Mouse (Mus musculus): ENCODE measurements around the gene Alkbh3.

Alkbh3 gene

DNA sequence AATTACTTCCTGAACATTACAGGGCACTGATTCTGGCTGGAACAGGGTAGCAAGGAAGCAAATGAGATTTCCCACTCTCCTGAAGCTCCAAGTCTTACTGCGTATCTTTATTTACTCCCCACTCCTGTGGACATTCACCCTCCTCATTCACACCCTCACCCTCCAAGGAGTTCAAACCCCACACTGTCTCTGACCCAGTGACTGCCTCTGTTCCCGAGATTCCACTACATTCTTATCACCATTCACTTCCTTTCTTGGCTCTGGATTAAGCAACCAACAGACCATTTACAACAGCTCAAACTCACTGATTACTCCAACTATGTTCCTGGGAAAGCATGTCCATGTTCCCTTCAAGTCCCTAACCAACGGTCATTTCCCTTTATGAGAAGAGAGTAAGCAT lies 19.3 kb downstream of the Alkbh3 start:
- 80% methylated on average over 3 of the region's 3 CpGs for WGBS

DNA sequence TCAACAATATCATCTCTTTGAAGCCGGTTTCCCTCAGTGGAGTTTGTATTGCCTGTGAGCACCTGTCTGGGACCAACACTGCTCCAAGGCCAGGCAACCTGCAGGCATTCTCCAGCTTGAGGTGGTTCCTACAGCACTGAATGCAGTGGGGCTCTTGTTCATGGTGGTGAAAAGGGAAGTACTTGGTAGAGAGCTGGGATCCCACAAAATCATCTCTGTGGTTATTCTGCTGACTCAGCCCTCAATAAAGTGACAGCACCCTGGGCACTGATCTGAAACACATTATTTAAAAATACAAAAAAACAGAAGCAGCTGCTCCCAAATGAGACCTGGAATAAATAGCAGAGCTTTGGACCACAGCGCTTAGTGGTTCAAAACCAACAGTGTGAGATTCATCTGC lies 22.2 kb downstream of the Alkbh3 start:
- WGBS = 93% methylated on average over 2 of the region's 2 CpGs

DNA sequence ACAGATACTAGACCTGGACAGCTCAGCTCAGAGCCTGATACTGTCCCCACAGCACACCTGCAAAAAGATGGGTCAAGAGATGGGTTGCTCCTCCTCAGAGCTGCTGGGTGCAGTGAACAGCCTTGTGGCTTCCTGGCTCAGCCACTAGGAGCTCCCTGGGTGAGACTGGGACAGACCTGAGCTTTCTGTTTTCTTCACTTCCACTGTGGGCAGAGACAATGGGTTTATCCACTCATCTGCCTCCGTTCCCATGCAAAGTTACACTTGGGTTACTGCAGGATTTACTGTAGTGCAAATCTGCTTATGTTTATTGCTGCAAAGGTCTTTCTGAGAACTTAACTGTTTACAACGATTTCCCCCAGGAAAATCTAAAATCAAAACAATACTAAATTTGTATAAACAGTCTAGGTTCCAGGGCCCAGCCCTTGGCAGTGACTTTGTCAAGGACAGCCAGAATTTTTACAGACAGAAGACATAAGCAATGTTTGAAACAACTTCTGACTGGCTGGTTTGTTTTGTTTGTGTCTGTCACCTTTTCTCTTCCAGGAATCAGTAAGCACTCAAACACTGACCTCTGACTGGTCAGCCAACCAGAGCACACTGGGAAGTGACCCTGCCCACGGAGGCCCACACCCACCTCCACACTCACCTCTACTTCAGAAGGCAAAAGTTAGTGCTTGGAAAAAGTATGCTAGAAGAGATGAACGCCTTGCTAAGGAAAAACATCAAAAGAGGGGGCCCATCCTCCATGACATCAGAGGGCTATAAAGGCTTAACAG lies 28.0 kb downstream of the Alkbh3 start:
- 76% methylated on average over 4 of the region's 4 CpGs for WGBS

DNA sequence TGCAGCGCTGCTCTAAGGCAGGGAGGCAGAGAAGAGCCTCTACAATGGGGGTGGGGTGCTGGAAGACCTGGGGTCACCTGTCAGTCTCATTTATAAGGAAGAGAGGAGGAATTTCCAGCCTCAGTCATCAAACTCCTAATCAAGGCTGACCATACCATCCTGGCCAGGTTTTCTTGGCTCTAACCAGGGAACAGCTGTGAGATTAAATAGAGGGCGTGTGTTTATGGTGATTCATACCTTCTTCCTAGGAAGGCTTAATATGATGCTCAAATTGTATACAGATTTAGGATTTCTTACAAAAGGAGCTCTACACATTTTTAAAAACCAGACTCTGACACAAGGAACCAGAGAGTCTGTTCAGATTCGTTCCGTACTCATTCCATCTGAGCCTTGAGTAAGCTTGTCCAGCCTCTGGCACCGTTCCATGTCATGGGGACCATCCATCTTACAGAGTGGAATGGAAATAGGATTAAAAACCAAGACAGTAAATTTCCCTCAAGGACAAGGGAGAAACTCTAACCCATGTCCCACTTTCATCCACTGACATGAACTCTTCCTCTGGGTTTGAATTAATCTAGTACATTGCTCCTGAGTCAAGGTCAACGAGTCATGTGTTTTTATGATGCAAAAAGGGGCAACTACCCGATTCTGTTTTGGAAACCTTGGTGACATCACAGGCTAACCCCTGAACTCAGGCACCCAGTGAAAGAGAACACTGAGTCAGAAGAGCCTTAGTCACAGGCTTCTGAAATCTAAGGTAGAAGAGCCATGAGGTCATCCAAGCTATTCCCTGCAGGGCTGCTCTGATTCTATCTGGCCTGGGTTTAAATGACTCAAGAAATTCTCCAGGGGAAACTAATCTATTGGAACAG lies 31.1 kb downstream of the Alkbh3 start:
- WGBS = 72% methylated on average over 7 of the region's 7 CpGs

DNA sequence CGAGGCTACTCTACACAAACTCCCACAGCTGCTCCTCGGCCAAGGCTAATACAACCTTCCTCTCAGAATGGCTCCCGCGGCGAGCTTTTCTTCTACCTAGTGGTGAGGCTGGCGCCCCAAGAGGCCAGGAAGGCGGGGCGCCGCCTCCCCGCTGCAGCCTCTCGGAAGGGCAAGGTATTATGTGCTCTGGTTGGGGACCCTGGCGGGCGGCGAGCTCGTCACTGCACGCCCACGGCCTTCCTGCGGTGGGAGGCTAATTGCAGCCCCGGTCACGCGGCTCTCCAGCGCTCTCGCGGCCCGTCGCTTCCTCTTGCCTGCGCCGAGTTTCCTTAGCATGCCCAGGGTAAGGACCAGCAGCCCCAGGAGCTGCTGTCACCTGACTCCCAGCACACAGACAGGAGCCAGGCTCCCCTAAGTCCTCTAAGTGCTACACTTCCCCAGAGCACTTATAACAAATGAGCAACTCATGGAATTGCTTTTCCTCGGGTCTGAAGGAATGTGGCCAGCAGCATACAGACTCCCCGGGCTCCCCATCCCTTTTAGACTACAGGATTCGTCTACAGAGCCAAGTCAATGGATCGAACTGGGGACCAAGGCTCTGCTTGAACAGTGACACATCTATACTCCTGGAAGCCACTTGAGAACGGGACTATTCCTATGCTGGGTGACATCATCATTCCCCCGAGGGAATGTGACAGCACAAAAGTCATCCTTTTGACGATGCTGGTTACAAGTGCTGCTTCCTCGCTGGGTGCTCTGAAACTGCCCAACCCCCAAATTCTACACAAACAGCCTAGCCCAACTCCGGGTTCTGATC lies 34.0 kb downstream of the Alkbh3 start:
- WGBS = 2% methylated on average over 37 of the region's 37 CpGs

DNA sequence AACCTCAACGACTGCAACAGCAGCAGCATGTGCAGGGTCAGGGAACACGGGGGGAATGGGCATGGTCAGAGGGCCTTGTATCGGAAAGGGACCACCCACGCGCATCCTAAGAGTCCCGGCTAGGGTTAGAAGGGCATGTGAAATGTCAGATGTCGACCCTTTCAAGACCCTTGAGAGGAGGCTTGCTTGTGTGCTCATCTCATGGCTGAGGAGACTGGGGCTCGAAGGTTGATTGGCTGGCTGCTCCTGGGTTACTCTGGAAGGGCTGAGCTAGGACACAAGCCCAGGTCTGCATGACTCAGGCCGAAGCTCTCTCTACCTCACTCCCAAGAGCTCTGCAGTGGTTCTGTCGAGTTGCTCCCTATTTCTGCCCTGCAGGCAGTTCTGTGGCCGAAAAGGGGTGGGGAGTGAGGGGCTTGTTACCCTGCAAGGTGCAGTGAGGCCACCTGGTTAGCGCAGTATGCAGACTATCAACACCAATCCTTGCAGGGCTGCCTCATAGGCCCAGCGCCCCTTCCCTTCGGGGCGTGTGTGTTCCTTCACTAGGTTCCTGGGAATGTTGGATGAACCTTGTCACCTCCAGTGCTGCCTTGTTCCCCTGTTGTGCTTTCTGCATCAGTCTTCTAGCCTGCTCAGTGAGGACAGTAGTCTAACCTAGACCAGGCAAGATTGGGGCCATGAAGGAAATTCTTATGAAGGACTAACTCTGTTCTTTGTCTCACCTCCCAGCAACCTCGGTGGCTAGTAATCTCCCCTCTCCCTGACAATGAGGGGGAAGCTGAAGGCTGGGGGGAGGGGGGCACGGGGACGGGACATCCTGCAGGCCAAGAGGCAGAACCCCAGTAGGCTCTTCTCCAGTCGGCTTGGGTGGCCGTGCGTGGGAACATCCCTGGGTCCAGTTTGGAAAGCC lies 34.8 kb downstream of the Alkbh3 start:
- WGBS = 49% methylated on average over 21 of the region's 21 CpGs

DNA sequence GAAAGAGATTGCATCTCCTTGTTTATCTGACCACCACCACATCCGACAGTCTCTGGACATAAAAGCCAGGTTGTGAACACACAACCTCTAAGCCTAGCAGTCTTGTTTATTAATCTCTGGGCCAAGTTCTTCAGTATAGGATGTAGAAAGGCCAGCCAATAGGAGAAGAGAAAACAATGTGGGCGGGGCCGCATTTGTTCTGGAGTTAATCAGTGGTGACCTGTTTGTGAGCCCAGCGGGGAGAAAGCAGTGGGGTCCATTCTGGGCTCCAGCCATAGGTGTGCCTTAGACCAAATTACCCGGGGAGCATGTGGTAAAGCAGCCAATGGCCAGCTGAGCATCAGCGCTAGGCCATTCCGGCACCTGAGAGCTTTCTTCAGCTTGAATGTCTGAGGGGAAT lies 35.6 kb downstream of the Alkbh3 start:
- WGBS = 74% methylated on average over 7 of the region's 7 CpGs

DNA sequence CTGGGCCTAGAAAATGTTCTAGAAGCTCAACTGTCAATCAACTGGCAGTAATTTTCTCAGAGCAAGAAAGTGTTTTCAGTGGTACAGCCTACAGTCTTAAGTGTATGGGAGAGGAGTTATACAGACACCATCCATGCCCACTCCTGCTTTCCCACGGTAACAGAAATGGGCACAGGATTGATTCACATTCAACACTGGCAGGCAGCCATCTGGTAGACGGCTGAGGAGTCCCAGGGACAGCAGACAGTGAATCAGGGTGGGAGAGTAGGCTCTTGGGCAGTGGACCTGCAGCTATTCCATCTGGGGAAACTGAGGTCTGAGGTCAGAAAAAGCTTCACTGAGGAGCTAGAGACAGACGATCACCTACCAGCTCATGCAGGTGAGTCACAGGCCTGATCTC lies 39.0 kb downstream of the Alkbh3 start:
- 38% methylated on average over 3 of the region's 3 CpGs for WGBS

DNA sequence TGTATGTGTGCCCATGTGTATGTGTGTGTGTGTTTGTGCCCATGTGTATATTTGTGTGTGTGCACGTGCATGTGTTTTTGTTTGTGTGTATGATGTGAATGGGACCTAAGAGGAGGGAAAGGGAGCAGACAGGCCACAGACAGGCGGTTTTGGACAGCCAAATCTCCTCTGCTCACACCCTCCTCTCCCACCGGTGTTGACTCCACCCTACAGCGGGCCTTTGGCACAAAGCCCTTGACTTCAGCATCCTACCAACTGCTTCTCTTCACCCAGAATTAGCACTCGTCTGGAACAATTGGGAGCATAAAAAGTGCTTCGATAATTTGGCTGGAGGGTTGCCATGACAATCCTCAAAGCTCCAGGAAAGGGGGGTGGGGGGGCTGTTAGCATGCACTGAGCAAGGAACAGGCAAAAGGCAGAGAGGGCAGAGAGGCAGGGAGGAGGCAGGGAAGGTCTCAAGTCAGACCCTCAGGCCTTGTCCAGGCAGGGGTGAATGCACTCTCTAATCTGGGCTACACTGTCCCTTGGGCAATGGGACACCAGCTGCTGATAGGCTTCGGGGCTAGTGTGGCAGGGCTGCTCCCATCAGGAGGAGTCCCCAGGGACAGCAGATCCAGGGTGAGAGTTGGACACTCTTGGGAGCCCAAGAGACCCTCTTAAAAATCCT lies 46.0 kb downstream of the Alkbh3 start:
- 37% methylated on average over 7 of the region's 7 CpGs for WGBS

DNA sequence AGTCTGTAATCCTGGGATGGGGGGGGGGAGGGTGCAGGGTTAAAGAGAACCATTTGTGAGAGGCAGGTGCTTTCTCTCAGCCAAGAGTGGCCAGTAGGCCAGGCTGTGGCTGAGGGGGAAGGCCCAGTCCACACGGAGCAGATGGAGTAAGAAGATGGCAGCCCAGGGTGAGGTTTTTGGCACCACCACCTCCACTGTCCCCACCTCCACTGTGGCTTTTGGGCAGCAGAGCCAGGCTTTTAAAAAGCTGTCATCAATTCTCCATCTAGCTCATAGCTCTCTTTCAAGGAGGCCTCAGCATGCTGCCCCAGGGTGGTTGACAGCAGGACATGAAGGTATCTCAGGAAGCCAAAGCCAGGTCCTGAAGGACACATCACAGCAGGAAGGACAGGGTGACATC lies 46.8 kb downstream of the Alkbh3 start:
- WGBS = 54% methylated on average over 1 of the region's 1 CpGs

DNA sequence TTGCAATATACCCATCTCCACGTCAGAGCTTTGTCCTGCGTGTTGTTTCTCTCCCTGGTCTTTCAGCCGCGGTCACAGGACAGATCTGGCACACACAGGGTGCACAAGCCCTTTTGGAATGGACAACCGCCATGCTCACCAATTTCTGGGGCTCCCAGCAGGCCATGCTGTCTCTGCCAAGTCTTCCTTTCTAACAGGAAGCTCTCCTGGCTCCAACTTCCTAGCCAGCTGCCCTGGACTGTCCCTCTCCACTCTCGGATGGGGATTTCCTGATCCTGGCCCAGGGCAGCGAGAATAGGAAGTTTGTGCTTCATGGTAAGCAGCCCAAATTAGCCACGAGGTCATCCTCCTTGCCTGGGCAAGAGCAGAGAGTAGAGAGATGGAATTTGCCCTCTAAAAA lies 48.9 kb downstream of the Alkbh3 start:
- WGBS = 62% methylated on average over 8 of the region's 8 CpGs

DNA sequence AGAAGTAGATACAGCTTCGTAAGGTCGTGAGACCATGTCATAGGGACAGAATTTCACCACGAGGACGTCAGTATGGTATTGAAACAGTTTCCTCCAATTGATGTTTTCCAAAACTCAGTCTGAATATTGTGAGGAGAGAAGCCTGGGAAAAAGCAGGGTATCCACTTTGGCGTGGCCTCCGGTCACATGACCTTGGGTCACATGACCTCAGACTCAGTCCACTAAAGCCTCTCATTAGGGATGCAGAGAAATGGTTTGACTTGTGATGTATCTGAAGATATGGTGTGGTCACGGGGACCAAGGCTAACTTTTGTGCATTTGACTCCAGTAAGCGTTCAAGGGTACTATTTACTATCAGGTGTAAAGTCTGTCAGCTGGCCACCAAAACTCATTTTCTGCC lies 51.3 kb downstream of the Alkbh3 start:
- WGBS = 90% methylated on average over 8 of the region's 8 CpGs

DNA sequence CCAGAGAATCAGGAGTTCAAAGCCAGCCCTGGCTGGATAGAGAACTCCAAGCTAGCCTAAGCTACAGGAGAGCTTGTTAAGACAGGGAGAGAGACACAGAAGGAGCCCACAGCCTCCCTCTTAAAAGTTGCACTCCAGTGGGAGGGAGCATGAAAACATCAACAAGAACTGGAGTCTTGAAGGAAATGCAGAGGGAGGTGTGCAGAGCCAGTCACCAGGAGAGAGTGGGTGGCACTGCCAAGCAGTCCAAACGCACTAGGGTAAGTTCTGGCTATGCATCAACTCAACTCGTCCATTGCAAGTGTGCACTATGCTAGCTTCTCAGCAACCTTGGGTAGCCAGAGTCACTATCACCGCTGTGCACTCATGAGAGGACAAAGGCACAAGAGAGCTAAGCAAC lies 52.4 kb downstream of the Alkbh3 start:
- 48% methylated on average over 3 of the region's 3 CpGs for WGBS

DNA sequence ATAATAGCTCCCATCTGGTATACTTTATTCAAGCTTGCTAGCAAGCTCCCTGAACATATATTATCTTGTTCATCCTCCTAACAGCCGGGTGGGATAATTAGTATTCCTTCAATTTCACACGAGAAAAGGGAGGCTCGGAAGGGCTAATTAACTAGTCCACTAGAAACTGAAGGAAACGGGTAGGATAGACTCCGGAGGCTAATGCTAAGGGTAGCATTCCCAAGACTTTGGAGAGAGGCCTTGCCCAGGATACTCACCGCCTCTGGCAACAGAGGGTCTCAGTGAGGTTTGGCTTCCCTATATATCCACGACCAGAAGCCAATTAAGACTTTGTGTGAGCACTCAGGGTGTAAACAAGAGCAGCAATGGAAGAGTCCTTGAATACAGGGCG lies 52.8 kb downstream of the Alkbh3 start:
- WGBS = 49% methylated on average over 8 of the region's 8 CpGs

DNA sequence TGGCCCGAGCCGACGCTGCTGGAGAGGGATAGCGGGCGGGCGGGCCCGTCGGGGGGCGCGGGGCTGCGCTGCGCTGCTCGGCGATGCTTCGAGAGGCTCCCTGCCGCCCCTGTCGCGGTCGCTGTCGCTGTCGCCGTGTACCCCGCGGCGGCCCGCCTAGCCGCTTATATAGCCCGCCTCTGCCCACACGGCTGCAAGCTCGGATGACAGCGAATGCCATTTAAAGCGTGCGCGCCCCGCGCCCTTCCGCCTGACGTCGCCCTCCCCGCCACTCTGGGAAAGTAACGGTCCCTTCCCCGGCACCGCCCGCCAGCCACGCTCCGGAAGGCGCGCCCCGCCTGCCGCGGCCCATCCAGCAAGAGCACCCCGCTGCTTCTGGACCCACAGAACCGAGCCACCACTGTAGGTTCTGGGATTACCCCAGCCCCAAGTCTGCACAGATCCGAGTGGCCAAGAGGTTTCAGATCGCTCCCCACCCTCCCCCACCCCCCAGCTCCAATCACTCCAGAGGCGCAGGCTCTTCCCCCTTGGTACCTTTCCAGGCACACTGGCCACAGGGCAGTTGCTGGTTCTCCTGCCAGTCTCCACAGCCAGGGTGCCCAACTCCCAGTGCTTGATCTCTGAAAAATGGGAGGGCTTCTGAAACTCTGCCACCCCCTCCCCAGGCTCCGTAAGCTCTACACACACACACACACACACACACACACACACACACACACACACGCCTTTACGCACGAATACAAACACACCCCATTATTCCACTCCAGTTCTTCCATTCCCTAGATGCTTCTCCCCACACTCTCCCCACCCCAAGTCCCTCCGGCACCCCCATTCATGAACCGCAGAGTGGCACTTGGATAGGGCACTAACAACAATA lies 53.5 kb downstream of the Alkbh3 start, which contains the start of gene Gm13889:
Gene Gm13889, minus strand, starts transcription at position 294 of the 877 bp plus-strand sequence.
- 4% methylated on average over 61 of the region's 62 CpGs for WGBS

DNA sequence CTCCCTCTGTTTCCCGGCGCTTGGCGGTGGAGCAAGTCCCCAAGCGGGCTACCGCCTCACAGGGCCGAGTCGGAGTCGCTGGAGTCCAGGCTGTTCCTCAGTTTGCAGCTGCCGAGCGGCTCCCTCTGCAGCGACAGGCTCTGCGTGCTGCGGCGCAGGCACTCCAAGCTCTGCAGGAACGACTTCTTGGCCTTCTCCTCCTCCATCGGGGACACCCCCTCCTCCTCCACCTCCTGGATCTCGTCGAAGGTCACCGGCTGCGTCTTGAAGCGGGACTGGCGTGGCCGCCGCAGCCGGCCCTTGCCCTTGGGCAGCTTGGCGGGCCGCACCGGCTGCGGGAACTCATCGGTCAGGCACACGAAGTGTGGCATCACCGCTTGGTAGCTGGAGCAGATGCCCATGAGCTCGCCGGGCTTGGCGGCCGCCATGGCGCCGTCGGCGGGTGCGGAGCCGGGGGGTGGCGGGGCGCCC lies 54.2 kb downstream of the Alkbh3 start:
- 1% methylated on average over 43 of the region's 44 CpGs for WGBS

DNA sequence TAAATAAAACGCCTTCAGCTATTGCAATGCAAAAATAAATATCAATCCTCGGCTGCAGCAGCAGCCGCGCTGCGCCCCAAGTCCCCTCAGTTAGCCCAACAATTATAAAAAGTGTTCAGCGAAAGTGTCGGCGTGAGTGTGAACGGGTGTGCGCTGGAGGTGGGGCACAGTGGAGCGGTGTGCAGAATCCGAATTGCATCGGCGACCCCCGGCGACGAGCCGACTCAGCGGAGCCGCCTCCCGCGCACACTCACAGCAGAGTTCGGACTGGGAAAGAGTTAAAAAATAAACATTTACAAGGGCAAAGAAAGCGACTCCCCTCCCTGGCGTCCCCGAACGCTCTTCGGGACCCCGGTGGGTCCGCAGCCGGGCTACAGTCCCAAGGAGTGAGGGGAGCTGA lies 54.7 kb downstream of the Alkbh3 start:
- under 1% methylated on average over 31 of the region's 31 CpGs for WGBS

DNA sequence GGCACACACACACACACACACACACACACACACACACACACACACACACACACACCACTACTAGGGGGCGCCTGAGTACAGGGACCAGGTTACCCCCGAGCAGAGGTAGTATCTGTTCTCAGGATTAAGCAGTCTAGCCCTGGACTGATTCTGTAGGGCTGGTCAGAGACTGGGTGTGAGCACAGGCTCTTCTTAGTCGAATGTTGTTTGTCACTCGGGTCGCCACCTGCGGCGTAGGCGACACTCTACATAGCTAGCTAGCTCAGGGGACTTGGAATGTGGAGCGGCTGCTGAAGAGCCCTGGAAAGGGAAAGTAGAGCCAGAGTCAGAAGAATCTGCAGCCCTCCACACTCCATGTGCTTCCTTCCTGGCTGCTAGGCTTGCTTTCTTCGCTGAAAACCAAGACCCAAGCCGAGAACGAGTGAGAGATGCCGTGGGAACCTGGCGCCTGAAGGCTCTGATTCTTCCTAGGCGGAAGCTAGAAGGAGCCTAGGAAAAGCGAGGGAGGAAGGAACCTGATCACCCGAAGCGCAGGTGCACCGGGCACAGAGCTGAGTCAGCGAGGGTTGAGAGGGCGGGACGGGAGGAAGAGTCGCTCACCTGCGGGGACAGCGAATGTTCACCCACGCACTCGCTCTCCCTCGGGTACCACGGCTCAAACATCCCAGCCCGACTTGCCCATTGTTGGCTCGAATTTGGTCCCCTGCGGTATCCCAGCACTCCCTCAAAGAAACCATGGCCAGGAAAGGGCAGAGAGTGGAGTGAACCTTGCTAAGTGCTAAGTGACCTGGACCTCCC lies 55.6 kb downstream of the Alkbh3 start:
- under 1% methylated on average over 32 of the region's 32 CpGs for WGBS

DNA sequence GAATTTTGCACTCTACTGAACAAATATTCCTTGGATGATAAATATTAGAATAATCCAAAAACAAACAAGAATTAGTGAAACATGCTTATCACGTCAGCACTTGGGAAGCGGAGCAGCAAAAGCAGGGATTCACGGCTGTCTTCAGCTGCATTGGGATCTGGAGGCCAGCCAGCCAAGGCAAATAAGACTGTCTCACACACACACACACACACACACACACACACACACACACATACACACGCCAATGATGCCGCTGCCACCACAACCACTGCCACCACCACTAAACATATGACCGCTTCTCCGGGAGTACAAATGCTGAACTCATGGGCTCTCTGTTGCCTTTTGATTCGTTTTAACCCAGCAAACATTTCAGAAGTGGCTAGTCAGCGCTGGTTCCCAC lies 56.9 kb downstream of the Alkbh3 start:
- WGBS = 69% methylated on average over 9 of the region's 9 CpGs

Data from cerebral cortex, adult 2 months (tissue).